Mouse (Mus musculus): ENCODE data around the gene Tgfbr3.
A peak's percentile ranks its signal among the peaks of the same experiment; 100 is the strongest.

Gene Tgfbr3

GRCm38 (mm10) chr5:107204306-107204705, 85.1 kb downstream of the Tgfbr3 start:
- DNase-seq, result no peak

- peak in 1 of 2 experiments; percentile 35 for DNase-seq
Measured at GRCm38 (mm10) chr5:107202801-107203559, 86.4 kb downstream of the Tgfbr3 start.

- DNase-seq, result no peak
Measured at GRCm38 (mm10) chr5:107201509-107202182, 87.8 kb downstream of the Tgfbr3 start.

GRCm38 (mm10) chr5:107200853-107201341, 88.5 kb downstream of the Tgfbr3 start:
- DNase-seq, result peak; percentile 58 to 64

- DNase-seq, result no peak
Measured at GRCm38 (mm10) chr5:107200221-107200635, 89.2 kb downstream of the Tgfbr3 start.

GRCm38 (mm10) chr5:107195751-107196395, 93.6 kb downstream of the Tgfbr3 start:
- no peak for DNase-seq

- no peak for DNase-seq
Measured at GRCm38 (mm10) chr5:107193160-107193559, 96.3 kb downstream of the Tgfbr3 start.

GRCm38 (mm10) chr5:107192372-107192771, 97.1 kb downstream of the Tgfbr3 start:
- DNase-seq, result no peak

- no peak for DNase-seq
Measured at GRCm38 (mm10) chr5:107188551-107188950, 100.9 kb downstream of the Tgfbr3 start.

- DNase-seq, result no peak
Measured at GRCm38 (mm10) chr5:107186206-107186605, 103.2 kb downstream of the Tgfbr3 start.

GRCm38 (mm10) chr5:107184158-107184883, 105.1 kb downstream of the Tgfbr3 start:
- DNase-seq, result peak in 1 of 2 experiments; percentile 43

GRCm38 (mm10) chr5:107183537-107183936, 105.9 kb downstream of the Tgfbr3 start:
- no peak for DNase-seq

- no peak for DNase-seq
Measured at GRCm38 (mm10) chr5:107182721-107183120, 106.7 kb downstream of the Tgfbr3 start.

- DNase-seq, result no peak
Measured at GRCm38 (mm10) chr5:107181820-107182219, 107.6 kb downstream of the Tgfbr3 start.

- no peak for DNase-seq
Measured at GRCm38 (mm10) chr5:107179194-107179593, 110.2 kb downstream of the Tgfbr3 start.

GRCm38 (mm10) chr5:107177791-107178190, 111.6 kb downstream of the Tgfbr3 start:
- DNase-seq, result no peak

- DNase-seq, result no peak
Measured at GRCm38 (mm10) chr5:107177248-107177647, 112.2 kb downstream of the Tgfbr3 start.

GRCm38 (mm10) chr5:107176796-107177195, 112.6 kb downstream of the Tgfbr3 start:
- no peak for DNase-seq

GRCm38 (mm10) chr5:107176196-107176595, 113.2 kb downstream of the Tgfbr3 start:
- no peak for DNase-seq

GRCm38 (mm10) chr5:107174188-107174587, 115.2 kb downstream of the Tgfbr3 start:
- DNase-seq, result no peak

- DNase-seq, result no peak
Measured at GRCm38 (mm10) chr5:107173483-107173882, 115.9 kb downstream of the Tgfbr3 start.

- no peak for DNase-seq
Measured at GRCm38 (mm10) chr5:107171861-107172260, 117.6 kb downstream of the Tgfbr3 start.

- peak in 1 of 2 experiments; percentile 41 for DNase-seq
Measured at GRCm38 (mm10) chr5:107169796-107170195, 119.6 kb downstream of the Tgfbr3 start.

Measured in kidney, postnatal 36 days (tissue).